Mouse (Mus musculus): ENCODE measurements around the gene Gatad2a. TPM values are rescaled to one million over a fixed set of nuclear protein-coding genes. Genes with fewer than 3 reads are reported as not detected.
A peak's percentile ranks its signal among the peaks of the same experiment; 100 is the strongest.

Gene Gatad2a
- polyA plus RNA-seq, 1 experiment: 84.5 TPM

GRCm38 (mm10) chr8:69890813-69891241, 105.4 kb downstream of the Gatad2a start:
- H3K27ac ChIP-seq (ENCODE audit: control insufficient read depth, insufficient read depth, low read length): no peak overlapping the region
- H3K4me3 ChIP-seq (ENCODE audit: control insufficient read depth, insufficient read depth, low read length): no peak overlapping the region
- peak; percentile 44; the same call in 1 of the 2 replicates for TF ChIP-seq CTCF (IDR thresholded peaks at IDR 0.05; ENCODE audit: borderline replicate concordance, control insufficient read depth, extremely low read depth, insufficient read depth, low read length, poor library complexity)
- no peak for TF ChIP-seq POLR2A (IDR thresholded peaks at IDR 0.05; ENCODE audit: control insufficient read depth, extremely low read depth, insufficient read depth, low read length, poor library complexity)
- peak; percentile 34 for DNase-seq
- peaks cover 13% of the 10 kb centered on the region for H3K4me1 ChIP-seq (replicated peaks; ENCODE audit: control insufficient read depth, insufficient read depth, low read length)
- WGBS: 51% methylated on average over 19 of the region's 19 CpGs
- H3K27me3 ChIP-seq (ENCODE audit: control insufficient read depth, insufficient read depth, low read length): peaks cover 20% of the 10 kb centered on the region
- H3K36me3 ChIP-seq (ENCODE audit: control insufficient read depth, insufficient read depth, low read length): 0 out of 2 replicates have a peak, but pooled peaks cover 3% of the 10 kb centered on the region

- Histone ChIP-seq H3K4me1 (replicated peaks; ENCODE audit: control insufficient read depth, insufficient read depth, low read length) (peaks cover 13% of the 10 kb centered on the region), H3K27me3 (ENCODE audit: control insufficient read depth, insufficient read depth, low read length) (peaks cover 25% of the 10 kb centered on the region), H3K4me3 (ENCODE audit: control insufficient read depth, insufficient read depth, low read length) (no peak overlapping the region), H3K36me3 (ENCODE audit: control insufficient read depth, insufficient read depth, low read length) (no peaks in the 10 kb centered on the region), H3K27ac (ENCODE audit: control insufficient read depth, insufficient read depth, low read length) (no peak overlapping the region)
- DNase-seq: no peak
- no peak for TF ChIP-seq CTCF (IDR thresholded peaks at IDR 0.05; ENCODE audit: borderline replicate concordance, control insufficient read depth, extremely low read depth, insufficient read depth, low read length, poor library complexity)
- no peak for TF ChIP-seq POLR2A (IDR thresholded peaks at IDR 0.05; ENCODE audit: control insufficient read depth, extremely low read depth, insufficient read depth, low read length, poor library complexity)
- WGBS: 11% methylated on average over 32 of the region's 32 CpGs
Observed at GRCm38 (mm10) chr8:69888902-69889301, 107.3 kb downstream of the Gatad2a start.

GRCm38 (mm10) chr8:69888244-69888866, 107.8 kb downstream of the Gatad2a start:
- no peak for DNase-seq
- TF ChIP-seq CTCF (IDR thresholded peaks at IDR 0.05; ENCODE audit: borderline replicate concordance, control insufficient read depth, extremely low read depth, insufficient read depth, low read length, poor library complexity) (no peak), POLR2A (IDR thresholded peaks at IDR 0.05; ENCODE audit: control insufficient read depth, extremely low read depth, insufficient read depth, low read length, poor library complexity) (no peak)
- Histone ChIP-seq H3K36me3 (ENCODE audit: control insufficient read depth, insufficient read depth, low read length) (no peaks in the 10 kb centered on the region), H3K4me3 (ENCODE audit: control insufficient read depth, insufficient read depth, low read length) (peak overlapping the region; percentile 6; the same call in 1 of the 2 replicates), H3K27me3 (ENCODE audit: control insufficient read depth, insufficient read depth, low read length) (peaks cover 27% of the 10 kb centered on the region), H3K4me1 (replicated peaks; ENCODE audit: control insufficient read depth, insufficient read depth, low read length) (peaks cover 13% of the 10 kb centered on the region), H3K27ac (ENCODE audit: control insufficient read depth, insufficient read depth, low read length) (no peak overlapping the region)
- 7% methylated on average over 24 of the region's 24 CpGs for WGBS

DNA sequence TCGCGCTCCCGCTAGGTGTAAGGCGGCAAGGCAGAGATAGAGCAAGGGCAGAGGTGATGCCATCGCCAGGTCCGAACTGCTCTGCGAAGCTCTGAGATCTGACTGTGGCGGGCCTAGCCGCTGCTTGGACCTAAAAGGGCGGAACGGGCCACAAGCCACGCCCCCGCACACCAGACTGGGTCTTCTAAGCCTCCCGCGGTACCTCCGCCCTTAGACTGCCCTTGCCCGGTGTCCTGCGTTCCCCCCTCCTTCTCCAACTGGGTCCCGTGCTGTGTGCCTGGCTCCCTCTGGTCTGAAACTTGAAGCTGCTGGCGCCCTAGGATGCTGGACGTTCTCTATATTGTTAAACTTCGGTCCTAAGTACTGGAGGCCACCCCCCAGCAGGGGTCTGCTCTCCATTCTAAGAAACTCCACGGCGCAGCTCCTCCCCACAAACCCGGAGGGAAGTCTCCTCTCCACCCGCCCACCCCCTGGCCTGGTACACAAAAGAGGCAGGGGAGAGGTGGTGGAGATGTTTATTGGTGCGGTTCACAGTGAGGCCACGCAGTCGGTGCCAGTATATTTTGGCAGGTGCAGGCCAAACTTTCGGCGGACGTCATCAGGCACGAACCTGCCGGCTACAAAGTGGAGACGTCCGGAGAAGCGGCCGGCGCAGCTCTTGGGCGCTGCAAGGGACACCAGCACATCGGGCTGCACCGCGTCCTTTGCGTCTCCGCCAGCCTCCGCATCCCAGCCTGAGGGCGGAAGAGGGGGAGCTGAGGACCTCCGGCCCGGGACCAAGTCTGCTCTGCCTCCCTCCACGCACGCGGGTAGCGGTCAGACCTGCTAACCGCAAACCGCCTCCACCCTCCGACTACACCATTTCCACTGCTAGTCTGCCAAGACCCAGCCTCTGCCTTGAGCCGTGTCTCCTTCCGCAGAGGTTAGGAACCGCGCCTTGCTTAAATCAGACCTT, 108.6 kb downstream of the Gatad2a start, which contains the start of gene Cilp2:
Gene Cilp2 (minus strand): TSS at position 399 of the 955 bp plus-strand sequence.
- H3K36me3 ChIP-seq (ENCODE audit: control insufficient read depth, insufficient read depth, low read length): no peaks in the 10 kb centered on the region
- H3K27ac ChIP-seq (ENCODE audit: control insufficient read depth, insufficient read depth, low read length): no peak within 1 kb of the TSS
- DNase-seq: no peak
- peak within 1 kb of the TSS; percentile 6; the same call in 1 of the 2 replicates for H3K4me3 ChIP-seq (ENCODE audit: control insufficient read depth, insufficient read depth, low read length)
- H3K27me3 ChIP-seq (ENCODE audit: control insufficient read depth, insufficient read depth, low read length): peaks cover 30% of the 10 kb centered on the region
- peaks cover 13% of the 10 kb centered on the region for H3K4me1 ChIP-seq (replicated peaks; ENCODE audit: control insufficient read depth, insufficient read depth, low read length)
- 2% methylated on average over 60 of the region's 60 CpGs for WGBS
- TF ChIP-seq POLR2A (IDR thresholded peaks at IDR 0.05; ENCODE audit: control insufficient read depth, extremely low read depth, insufficient read depth, low read length, poor library complexity): no peak
- TF ChIP-seq CTCF (IDR thresholded peaks at IDR 0.05; ENCODE audit: borderline replicate concordance, control insufficient read depth, extremely low read depth, insufficient read depth, low read length, poor library complexity): no peak

- Histone ChIP-seq H3K4me3 (ENCODE audit: control insufficient read depth, insufficient read depth, low read length) (no peak overlapping the region), H3K27me3 (ENCODE audit: control insufficient read depth, insufficient read depth, low read length) (peaks cover 49% of the 10 kb centered on the region), H3K27ac (ENCODE audit: control insufficient read depth, insufficient read depth, low read length) (no peak overlapping the region), H3K4me1 (replicated peaks; ENCODE audit: control insufficient read depth, insufficient read depth, low read length) (peaks cover 25% of the 10 kb centered on the region), H3K36me3 (ENCODE audit: control insufficient read depth, insufficient read depth, low read length) (no peaks in the 10 kb centered on the region)
- no peak for TF ChIP-seq POLR2A (IDR thresholded peaks at IDR 0.05; ENCODE audit: control insufficient read depth, extremely low read depth, insufficient read depth, low read length, poor library complexity)
- no peak for TF ChIP-seq CTCF (IDR thresholded peaks at IDR 0.05; ENCODE audit: borderline replicate concordance, control insufficient read depth, extremely low read depth, insufficient read depth, low read length, poor library complexity)
- no peak for DNase-seq
- WGBS: 51% methylated on average over 13 of the region's 13 CpGs
Observed at GRCm38 (mm10) chr8:69884141-69884540, 112.0 kb downstream of the Gatad2a start.

Measured in thymus, adult 2 months (tissue).